Mouse (Mus musculus) cerebellum, adult 2 months (tissue): ENCODE measurements around the gene Ankrd53.
"Not testable (repeated sequence)": the region's sequence is repeated elsewhere in the genome, so short reads cannot be mapped to it uniquely, and the experiment has no call there.

ENCODE experiments used
- CTCF ChIP-seq: fragments of 200-500 bp; IDR thresholded peaks from 2 replicates; pipeline ENCODE4 v1.5.1; 2011; ENCODE audit warnings: low read depth, mild to moderate bottlenecking, control low read depth, low read length, moderate library complexity, borderline replicate concordance; ENCODE audit not compliant: insufficient read depth
- POLR2A ChIP-seq: fragments of 200-500 bp; IDR thresholded peaks from 2 replicates; pipeline ENCODE4 v1.6.1; 2011; ENCODE audit warnings: low read length, control low read depth, borderline replicate concordance; ENCODE audit not compliant: insufficient read depth

GRCm38 (mm10) chr6:83790533-83790932 is 28.1 kb downstream of the Ankrd53 start:
- TF ChIP-seq CTCF, POLR2A: not testable (repeated sequence)
